Comparison of ENCODE assay signal across 2 mouse cellular contexts in the genomic region with DNA sequence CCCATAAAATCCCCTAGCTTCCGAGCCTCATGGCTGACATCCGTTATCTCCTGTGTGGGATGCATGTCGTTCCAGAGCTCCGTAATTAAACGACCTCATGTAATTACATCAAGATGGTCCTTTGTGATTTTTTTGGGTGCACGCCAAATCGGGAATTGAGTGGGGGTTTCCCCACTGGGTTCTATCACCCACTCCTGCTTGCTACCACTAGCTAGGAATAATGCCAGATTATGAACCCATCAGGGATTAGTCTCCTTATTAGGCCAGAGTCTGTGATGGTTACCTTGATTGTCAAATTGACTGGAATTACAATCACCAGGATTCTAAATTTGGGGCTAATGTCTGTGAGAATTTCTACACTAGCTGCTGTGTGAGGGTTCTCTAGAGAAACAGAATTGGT. TPM values are rescaled to one million over a fixed set of nuclear protein-coding genes. Genes with fewer than 3 reads are reported as not detected.
"Had no signal": no experiment of that assay in that cellular context is flagged by ENCODE, and none has a peak within 500 bp of the region (broad histone marks: within the 10 kb centered on the region; RNA-seq: fewer than 3 reads in every experiment).

No protein-coding gene starts in this region.

RNA-seq across cellular contexts. Expression of a gene that starts 47.9 kb away (rescaled TPM):
- total RNA-seq: granulocyte monocyte progenitor cell, adult 5-6 weeks had no signal
- polyA plus RNA-seq: inflammation-experienced regulatory T-cells, adult 6 months had no signal
